Mouse (Mus musculus) myocyte (in vitro differentiated cells): ENCODE measurements around the gene Aar2.

Experiments
- MAX ChIP-seq: IDR thresholded peaks from one replicate; pipeline ENCODE4 v1.6.1; 2011; ENCODE audit warnings: low read depth, mild to moderate bottlenecking, control low read depth
- POLR2A ChIP-seq: IDR thresholded peaks from one replicate; pipeline ENCODE4 v1.6.1; 2011; ENCODE audit warnings: low read depth, mild to moderate bottlenecking, control low read depth, moderate library complexity; ENCODE audit not compliant: insufficient read length
- TCF12 ChIP-seq: IDR thresholded peaks from one replicate; pipeline ENCODE4 v1.6.1; 2011; ENCODE audit warnings: mild to moderate bottlenecking, control low read depth; ENCODE audit not compliant: poor library complexity, insufficient read depth, severe bottlenecking
- TCF3 ChIP-seq: IDR thresholded peaks from one replicate; pipeline ENCODE4 v1.6.1; 2011; ENCODE audit warnings: low read depth, control low read depth; ENCODE audit not compliant: insufficient read length

GRCm38 (mm10) chr2:156563557-156563956 lies 16.2 kb downstream of the Aar2 start:
- TF ChIP-seq MAX (no peak), POLR2A (no peak), TCF12 (no peak), TCF3 (no peak)
